Mouse (Mus musculus): ENCODE results near the gene Tbx1.

Tbx1 gene

DNA sequence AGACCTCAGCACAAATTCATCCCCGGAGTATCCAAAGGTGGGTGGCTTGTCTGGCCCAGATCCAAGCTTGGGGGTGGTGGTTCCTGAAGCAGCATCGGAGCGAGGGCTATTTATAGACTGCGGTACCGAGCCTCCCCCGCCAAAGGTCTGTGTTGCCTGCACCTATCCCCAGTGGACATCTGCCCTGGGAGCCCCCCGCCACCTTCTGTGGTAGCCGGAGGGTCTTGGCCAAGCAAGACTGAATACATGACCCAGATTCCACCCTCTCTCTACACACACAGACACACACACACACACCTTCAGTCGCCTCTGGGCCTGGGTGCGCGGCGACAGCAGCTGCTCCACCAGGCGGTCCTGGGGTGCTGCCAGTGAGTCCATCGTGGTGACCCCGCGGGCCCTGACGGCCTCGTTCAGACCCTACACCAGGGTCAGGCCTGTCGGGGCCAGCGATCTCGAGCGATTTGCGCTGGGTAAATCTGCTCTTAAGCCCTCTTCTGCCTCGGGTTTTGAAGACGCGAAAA lies 35.4 kb upstream of the Tbx1 start:
- TF ChIP-seq GATA4 (IDR thresholded peaks at IDR 0.05; ENCODE audit: insufficient replicate concordance, low read length): no peak

GRCm38 (mm10) chr16:18625097-18625496 lies 34.6 kb upstream of the Tbx1 start:
- TF ChIP-seq GATA4 (IDR thresholded peaks at IDR 0.05; ENCODE audit: insufficient replicate concordance, low read length): no peak

DNA sequence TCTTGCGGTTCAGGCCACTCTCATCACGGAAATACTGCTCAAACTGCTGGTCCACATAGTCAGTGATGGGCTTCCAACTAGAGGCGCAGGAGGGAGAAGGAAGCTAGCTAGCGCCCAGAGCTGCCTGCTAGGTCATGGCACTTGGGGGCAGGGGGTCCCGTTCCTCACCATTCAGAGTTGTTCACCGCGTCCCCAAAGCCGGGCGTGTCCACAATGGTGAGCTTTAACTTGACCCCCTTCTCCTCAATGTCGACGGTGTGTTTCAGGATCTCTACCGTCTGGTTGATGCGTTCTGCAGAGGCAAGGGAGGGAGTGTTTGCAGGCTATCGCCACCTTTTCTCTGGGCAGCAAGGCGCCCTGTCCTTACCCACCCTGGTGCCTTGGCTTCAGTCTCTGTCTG lies 34.2 kb upstream of the Tbx1 start:
- no peak for TF ChIP-seq GATA4 (IDR thresholded peaks at IDR 0.05; ENCODE audit: insufficient replicate concordance, low read length)

DNA sequence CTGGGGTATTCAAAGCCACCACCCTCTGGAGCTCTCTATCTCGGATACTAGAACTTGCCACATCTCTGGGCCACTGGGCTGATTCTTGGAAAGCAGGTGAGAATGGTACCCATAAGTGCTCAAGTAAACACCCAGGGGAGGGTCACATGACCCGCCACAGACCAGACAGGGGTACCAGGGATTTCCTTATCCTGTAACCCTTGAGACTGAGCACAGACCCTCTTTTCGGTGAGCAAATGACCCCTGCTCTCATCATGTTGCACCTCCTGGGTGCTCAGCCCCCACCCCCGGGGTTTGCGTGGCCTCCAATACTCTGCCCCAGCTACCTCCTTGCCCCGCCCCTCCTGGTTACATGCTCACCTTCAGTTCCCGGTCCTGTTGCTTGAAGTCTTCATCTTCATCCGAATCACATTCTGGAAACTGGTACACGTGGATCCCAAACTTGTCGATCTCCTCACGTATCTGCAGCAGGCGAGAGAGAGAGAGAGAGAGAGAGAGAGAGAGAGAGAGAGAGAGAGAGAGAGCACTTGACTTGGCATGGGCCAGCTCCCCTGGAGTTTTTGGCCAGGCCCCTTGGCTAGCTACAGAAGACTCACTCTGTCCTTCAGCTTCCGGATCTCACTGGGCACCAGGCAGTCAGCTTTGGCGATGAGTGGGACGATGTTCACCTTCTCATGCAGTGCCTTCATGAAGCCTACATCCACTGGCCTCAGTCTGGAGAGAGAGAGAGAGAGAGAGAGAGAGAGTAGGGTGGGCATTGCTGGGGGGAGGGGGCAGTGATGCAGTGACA lies 33.5 kb upstream of the Tbx1 start:
- no peak for TF ChIP-seq GATA4 (IDR thresholded peaks at IDR 0.05; ENCODE audit: insufficient replicate concordance, low read length)

GRCm38 (mm10) chr16:18622916-18623750 lies 32.7 kb upstream of the Tbx1 start:
- TF ChIP-seq GATA4 (IDR thresholded peaks at IDR 0.05; ENCODE audit: insufficient replicate concordance, low read length): no peak

- TF ChIP-seq GATA4 (IDR thresholded peaks at IDR 0.05; ENCODE audit: insufficient replicate concordance, low read length): no peak
Measured at GRCm38 (mm10) chr16:18622019-18622418, 31.5 kb upstream of the Tbx1 start, which contains the start of gene Gp1bb. TSS of gene Gp1bb (minus strand) at chr16:18622403.

DNA sequence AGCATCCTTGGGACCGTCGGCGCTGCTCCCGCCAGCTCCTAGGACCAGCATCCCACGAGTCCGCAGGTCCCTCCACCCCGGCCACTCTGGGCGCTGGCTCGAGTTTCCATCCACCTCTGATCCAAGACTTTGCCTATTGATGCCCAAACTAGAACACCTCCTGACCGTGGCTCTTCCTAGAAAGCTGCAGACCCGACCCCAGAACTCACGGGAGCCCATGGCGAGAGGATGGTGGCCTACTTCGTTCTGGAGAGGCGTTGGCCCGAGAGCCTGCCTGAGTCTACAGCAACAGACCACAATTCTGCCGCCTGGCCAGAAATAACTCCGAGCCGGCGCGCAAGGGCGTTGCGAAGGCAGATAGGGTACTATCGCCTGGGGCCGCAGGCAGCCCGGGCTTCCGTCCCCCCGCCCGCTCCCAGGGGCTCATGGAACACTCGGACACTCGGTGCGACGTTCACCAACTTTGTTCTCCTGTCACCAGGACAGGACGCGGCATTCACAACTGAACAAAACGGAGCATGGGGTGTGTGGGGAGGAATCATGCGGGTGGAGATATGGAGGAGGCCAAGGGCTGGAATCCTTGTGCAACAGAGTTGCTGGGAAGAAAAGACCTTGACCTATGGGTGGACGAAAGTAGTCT lies 31.0 kb upstream of the Tbx1 start:
- no peak for TF ChIP-seq GATA4 (IDR thresholded peaks at IDR 0.05; ENCODE audit: insufficient replicate concordance, low read length)

GRCm38 (mm10) chr16:18620601-18621361 lies 30.3 kb upstream of the Tbx1 start:
- TF ChIP-seq GATA4 (IDR thresholded peaks at IDR 0.05; ENCODE audit: insufficient replicate concordance, low read length): no peak

GRCm38 (mm10) chr16:18620201-18620600 lies 29.7 kb upstream of the Tbx1 start:
- TF ChIP-seq GATA4 (IDR thresholded peaks at IDR 0.05; ENCODE audit: insufficient replicate concordance, low read length): no peak

DNA sequence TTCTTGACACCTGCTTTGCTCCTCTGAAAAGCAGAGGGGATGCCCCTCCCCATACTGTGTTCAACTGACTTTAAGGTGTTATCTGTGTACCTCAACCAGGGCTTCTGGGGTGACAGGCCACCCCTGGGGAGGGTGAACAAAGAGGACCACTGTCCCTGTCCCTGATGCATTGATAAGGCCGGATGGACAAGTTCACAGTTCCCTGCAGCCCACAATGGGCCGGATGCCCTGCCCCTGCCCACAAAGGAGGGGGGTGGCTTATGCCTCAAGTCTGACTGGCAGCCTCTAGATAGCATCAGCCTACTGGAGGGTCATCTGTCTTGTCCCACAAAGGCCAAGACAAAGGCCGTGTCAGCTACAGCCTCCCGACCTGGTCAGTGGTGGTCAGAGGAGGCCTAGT lies 28.6 kb upstream of the Tbx1 start:
- no peak for TF ChIP-seq GATA4 (IDR thresholded peaks at IDR 0.05; ENCODE audit: insufficient replicate concordance, low read length)

- no peak for TF ChIP-seq GATA4 (IDR thresholded peaks at IDR 0.05; ENCODE audit: insufficient replicate concordance, low read length)
Measured at GRCm38 (mm10) chr16:18618297-18618696, 27.8 kb upstream of the Tbx1 start.

DNA sequence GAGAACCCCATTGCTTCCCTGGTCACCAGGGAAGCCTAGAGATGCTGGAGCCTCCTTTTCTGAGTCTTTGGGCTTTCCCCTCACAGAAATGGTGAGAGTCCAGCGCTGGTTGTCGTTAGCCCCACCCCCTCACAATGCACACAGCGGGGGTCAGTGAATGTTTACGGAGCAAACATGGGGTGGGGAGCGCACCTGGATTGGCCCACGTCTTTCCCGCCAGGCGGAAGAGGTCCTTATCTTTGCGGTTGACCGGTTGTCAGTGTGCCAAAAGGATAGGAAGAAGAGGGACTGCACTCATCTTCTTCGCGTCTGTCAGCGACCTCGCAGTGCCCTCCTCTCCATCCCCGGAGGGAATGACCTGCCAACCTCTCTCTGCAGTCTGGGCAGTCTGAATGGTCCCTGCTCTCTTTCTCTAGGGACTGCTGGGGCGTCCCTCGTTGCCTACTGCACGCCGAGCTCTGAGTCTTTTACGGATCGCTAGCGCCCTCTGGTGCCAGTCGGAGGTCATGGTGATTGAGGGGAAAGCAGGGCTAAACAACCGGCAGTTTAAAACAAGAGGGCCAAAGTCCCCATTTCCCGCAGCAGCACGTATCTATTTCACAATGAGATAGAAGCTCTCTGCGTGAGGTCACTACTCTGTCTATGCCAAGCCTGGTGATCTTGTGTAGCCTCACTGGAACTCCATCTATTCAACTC lies 27.0 kb upstream of the Tbx1 start:
- TF ChIP-seq GATA4 (IDR thresholded peaks at IDR 0.05; ENCODE audit: insufficient replicate concordance, low read length): no peak

DNA sequence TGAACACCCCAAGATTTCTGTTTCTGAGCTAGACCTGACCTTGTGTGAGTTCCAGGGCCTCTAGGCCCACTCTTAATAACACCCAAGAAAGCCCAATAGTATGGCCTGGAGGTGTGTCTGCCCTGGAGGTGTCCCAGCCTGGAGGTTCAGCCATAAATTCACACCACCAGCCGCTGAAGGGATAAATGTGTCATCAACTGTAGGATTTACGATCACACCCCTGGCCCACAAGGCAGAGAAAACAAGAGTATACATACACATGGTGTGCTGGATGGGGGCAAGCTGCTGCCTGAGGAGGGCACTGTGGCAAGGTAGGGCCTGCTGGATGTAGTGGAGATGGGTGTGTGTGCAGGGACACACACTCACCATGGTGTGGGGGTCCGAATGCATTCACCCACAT lies 22.8 kb upstream of the Tbx1 start:
- no peak for TF ChIP-seq GATA4 (IDR thresholded peaks at IDR 0.05; ENCODE audit: insufficient replicate concordance, low read length)

DNA sequence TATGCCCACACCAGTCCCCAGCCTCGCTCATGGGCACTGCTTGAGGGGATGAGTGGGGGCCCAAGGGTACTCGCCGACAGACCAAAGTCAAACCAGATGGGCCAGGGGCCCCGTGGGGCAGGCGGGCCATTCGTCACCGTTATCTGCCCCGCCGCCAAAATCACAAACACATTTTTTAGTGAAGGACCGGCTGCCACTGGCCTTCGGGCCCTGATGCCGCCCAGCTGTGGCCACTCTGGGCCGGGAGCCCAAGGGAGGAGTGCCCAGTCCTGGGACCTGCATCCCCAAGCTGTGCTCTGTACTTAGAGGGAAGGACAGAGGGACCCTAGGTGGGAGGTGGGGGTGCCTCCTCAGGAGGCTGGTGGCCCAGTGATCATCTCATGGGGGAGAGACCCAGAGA lies 21.3 kb upstream of the Tbx1 start:
- TF ChIP-seq GATA4 (IDR thresholded peaks at IDR 0.05; ENCODE audit: insufficient replicate concordance, low read length): no peak
